Mouse (Mus musculus): Measurements from ENCODE around the gene Ddx39b. TPM values are rescaled to one million over a fixed set of nuclear protein-coding genes. Genes with fewer than 3 reads are reported as not detected.

Gene Ddx39b
- total and polyA plus RNA-seq, 3 experiments: 206 to 787 (median 581) TPM

- no peaks in the 10 kb centered on the region; the same call in 1 of the 2 replicates for H3K79me2 ChIP-seq (ENCODE audit: control insufficient read depth, insufficient read depth, low read length, poor library complexity)
- peak; percentile 85 for DNase-seq (ENCODE audit: low read depth, low spot score)
- H3K36me3 ChIP-seq (ENCODE audit: control insufficient read depth in 1 of 2, insufficient read depth in 2 of 2, low read length in 2 of 2): peaks cover 0 to 27% of the 10 kb centered on the region in 2 experiments; a peak in 3 of 4 replicates
- H3K9me3 ChIP-seq (replicated peaks; ENCODE audit: insufficient read depth, low read length): no peaks in the 10 kb centered on the region
- peak overlapping the region; percentile 61 for H3K9ac ChIP-seq (ENCODE audit: control insufficient read depth, low read depth, low read length, poor library complexity, severe bottlenecking)
- peak overlapping the region; percentile 94 for H3K27ac ChIP-seq (ENCODE audit: control insufficient read depth, low read depth, low read length)
- H3K4me3 ChIP-seq (ENCODE audit: control insufficient read depth in 1 of 2, insufficient read depth in 1 of 2, low read depth in 2 of 2, low read length in 2 of 2): peak overlapping the region in 1 of 2 experiments; percentile 16; a peak in 1 of 4 replicates
- H3K27me3 ChIP-seq (ENCODE audit: control insufficient read depth in 1 of 2, insufficient read depth in 2 of 2, low read length in 2 of 2): no peaks in the 10 kb centered on the region
- H3K4me1 ChIP-seq (ENCODE audit: control insufficient read depth in 1 of 2, insufficient read depth in 2 of 2, low read length in 2 of 2): peaks cover 6 to 30% of the 10 kb centered on the region in 2 experiments
- no peak for TF ChIP-seq CHD1 (IDR thresholded peaks at IDR 0.05; ENCODE audit: low read depth, low read length)
- TF ChIP-seq SMC3 (IDR thresholded peaks at IDR 0.05; ENCODE audit: low read depth, low read length): no peak
- no peak for TF ChIP-seq ZC3H11A (IDR thresholded peaks at IDR 0.05; ENCODE audit: low read depth, low read length)
- TF ChIP-seq EP300 (IDR thresholded peaks at IDR 0.05; ENCODE audit: low read depth in 1 of 2, low read length in 2 of 2): peak; percentile 74 to 86
- 0 out of 2 replicates have a peak, but pooled peaks have one; percentile 20 for TF ChIP-seq ELF1 (IDR thresholded peaks at IDR 0.05; ENCODE audit: low read depth, low read length)
- TF ChIP-seq ZNF384 (IDR thresholded peaks at IDR 0.05; ENCODE audit: low read depth, low read length): no peak
- no peak for TF ChIP-seq RAD21 (IDR thresholded peaks at IDR 0.05; ENCODE audit: low read depth, low read length)
- no peak for TF ChIP-seq USF2 (IDR thresholded peaks at IDR 0.05; ENCODE audit: borderline replicate concordance in 1 of 2, insufficient read depth in 1 of 2, low read depth in 1 of 2, low read length in 2 of 2)
- TF ChIP-seq TCF12 (IDR thresholded peaks at IDR 0.05; ENCODE audit: low read depth, low read length): peak; percentile 56; the same call in 1 of the 2 replicates
- no peak for TF ChIP-seq UBTF (IDR thresholded peaks at IDR 0.05; ENCODE audit: borderline replicate concordance, insufficient read depth, low read depth, low read length)
- no peak for TF ChIP-seq JUND (IDR thresholded peaks at IDR 0.05; ENCODE audit: low read depth, low read length)
- TF ChIP-seq POLR2A (IDR thresholded peaks at IDR 0.05; ENCODE audit: control insufficient read depth in 1 of 2, insufficient read depth in 1 of 2, low read depth in 1 of 2, low read length in 2 of 2, poor library complexity in 1 of 2): peak in 1 of 2 experiments; percentile 27; a peak in 1 of 4 replicates
- TF ChIP-seq TAL1 (IDR thresholded peaks at IDR 0.05; ENCODE audit: low read length): peak; percentile 66
- TF ChIP-seq MAZ (IDR thresholded peaks at IDR 0.05; ENCODE audit: low read depth, low read length): peak; percentile 83; the same call in 1 of the 2 replicates
- no peak for TF ChIP-seq MAFK (IDR thresholded peaks at IDR 0.05; ENCODE audit: borderline replicate concordance, low read depth, low read length)
- TF ChIP-seq MXI1 (IDR thresholded peaks at IDR 0.05; ENCODE audit: low read depth, low read length): peak; percentile 43; the same call in 1 of the 2 replicates
- no peak for TF ChIP-seq E2F4 (IDR thresholded peaks at IDR 0.05; ENCODE audit: borderline replicate concordance, low read depth, low read length)
- TF ChIP-seq GABPA (IDR thresholded peaks at IDR 0.05; ENCODE audit: low read depth, low read length): no peak
- TF ChIP-seq KAT2A (conservative IDR thresholded peaks at IDR 0.05; ENCODE audit: low read depth, low read length): no peak
- TF ChIP-seq MYC (IDR thresholded peaks at IDR 0.05; ENCODE audit: low read depth, low read length): peak; percentile 81
- peak; percentile 81 for TF ChIP-seq SIN3A (IDR thresholded peaks at IDR 0.05; ENCODE audit: low read length)
- peak; percentile 55; the same call in 1 of the 2 replicates for TF ChIP-seq USF1 (IDR thresholded peaks at IDR 0.05; ENCODE audit: low read depth, low read length)
- TF ChIP-seq GATA1 (IDR thresholded peaks at IDR 0.05; ENCODE audit: low read depth, low read length): peak; percentile 75
- TF ChIP-seq ZMIZ1 (IDR thresholded peaks at IDR 0.05; ENCODE audit: low read depth, low read length): no peak
- peak; percentile 52 for TF ChIP-seq MAX (IDR thresholded peaks at IDR 0.05; ENCODE audit: low read length)
- TF ChIP-seq POLR2AphosphoS2 (IDR thresholded peaks at IDR 0.05; ENCODE audit: low read length): no peak
- TF ChIP-seq NELFE (IDR thresholded peaks at IDR 0.05; ENCODE audit: low read depth, low read length): 0 out of 2 replicates have a peak, but pooled peaks have one; percentile 13
- TF ChIP-seq NRF1 (IDR thresholded peaks at IDR 0.05; ENCODE audit: insufficient read depth, low read depth, low read length, poor library complexity, severe bottlenecking): no peak
- TF ChIP-seq HCFC1 (IDR thresholded peaks at IDR 0.05; ENCODE audit: low read depth, low read length): no peak
- 0 out of 2 replicates have a peak, but pooled peaks have one; percentile 33 for TF ChIP-seq MEF2A (IDR thresholded peaks at IDR 0.05; ENCODE audit: extremely low read depth, insufficient replicate concordance, low read depth, low read length, poor library complexity, severe bottlenecking)
- no peak for TF ChIP-seq POLR2AphosphoS5 (IDR thresholded peaks at IDR 0.05; ENCODE audit: borderline replicate concordance, low read depth, low read length)
- 0 out of 2 replicates have a peak, but pooled peaks have one; percentile 12 for TF ChIP-seq TBP (IDR thresholded peaks at IDR 0.05; ENCODE audit: low read depth, low read length)
- TF ChIP-seq CTCF (IDR thresholded peaks at IDR 0.05 in 2 of 3, conservative IDR thresholded peaks at IDR 0.05 in 1 of 3; ENCODE audit: control insufficient read depth in 1 of 3, insufficient read depth in 1 of 3, low read depth in 2 of 3, low read length in 3 of 3, poor library complexity in 1 of 3, severe bottlenecking in 1 of 3): no peak
- TF ChIP-seq MYB (IDR thresholded peaks at IDR 0.05; ENCODE audit: low read depth, low read length): no peak
- peak; percentile 57; the same call in 1 of the 2 replicates for TF ChIP-seq BHLHE40 (IDR thresholded peaks at IDR 0.05; ENCODE audit: borderline replicate concordance, low read depth, low read length)
These were observed 22.9 kb upstream of the Ddx39b start for GRCm38 (mm10) chr17:35218516-35219193.
